Mouse (Mus musculus) CH12F3 (cell line): ENCODE data around the gene 1700030K09Rik.

Source experiments
- in situ Hi-C: fragments of 300-500 bp; cut with MboI; formaldehyde crosslinking; loops from 2 replicates; pipeline ENCODE4 v1.14.3; 2020; ENCODE audit warnings: low sequenced_read_pairs

The 1700030K09Rik gene

DNA sequence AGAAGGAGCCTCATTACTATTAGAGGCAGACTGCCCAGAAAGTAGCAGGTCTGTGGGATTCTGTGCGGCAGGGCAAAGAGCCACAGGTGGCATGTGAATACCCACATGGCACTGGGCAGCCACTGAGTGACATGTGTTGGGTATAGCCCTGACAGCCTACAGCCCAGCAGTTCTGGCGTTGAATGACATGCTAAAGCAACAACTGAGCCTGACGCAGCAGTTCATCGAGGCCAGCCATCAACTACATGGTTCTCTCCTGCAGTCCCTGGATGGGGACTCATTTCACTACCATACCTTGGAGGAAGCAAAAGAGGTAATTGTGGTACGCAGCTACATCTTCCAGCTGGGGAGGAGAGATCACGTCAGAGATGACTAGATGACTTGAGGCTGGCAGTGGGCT lies 14.8 kb downstream of the 1700030K09Rik start:
- in situ Hi-C loops, result no loop called here

DNA sequence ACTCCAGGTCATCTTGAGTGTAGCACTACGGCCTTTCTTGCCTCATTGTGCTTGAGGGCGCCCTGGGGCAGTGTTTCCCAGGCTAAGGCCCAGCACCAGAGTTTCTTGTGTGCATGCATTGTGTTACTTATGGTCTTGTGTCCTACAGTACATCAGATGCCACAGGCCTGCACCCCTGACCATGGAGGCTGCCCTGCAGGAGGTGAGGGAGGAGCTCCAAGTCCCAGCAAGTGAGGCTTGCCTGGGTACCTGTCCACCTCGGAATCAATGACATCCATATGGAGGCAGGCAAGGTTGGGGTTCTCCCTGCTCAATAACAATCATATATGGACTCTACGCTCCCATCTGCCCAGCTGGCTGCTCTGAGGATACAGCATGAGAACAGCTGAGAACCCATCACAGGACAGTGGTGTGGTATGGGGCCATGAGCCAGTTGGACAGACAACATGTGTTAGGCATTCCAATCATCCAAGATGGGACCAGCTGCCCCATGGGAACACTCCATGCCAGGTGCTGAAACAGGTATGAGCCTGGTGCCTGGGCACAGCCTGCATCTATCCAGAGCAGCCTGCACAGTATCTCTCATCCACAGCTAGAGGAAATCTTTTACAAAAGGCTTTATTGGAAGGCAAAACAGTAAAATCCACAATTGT lies 16.3 kb downstream of the 1700030K09Rik start:
- in situ Hi-C loops, result no loop called here

GRCm38 (mm10) chr8:72464211-72464610 lies 20.5 kb downstream of the 1700030K09Rik start:
- in situ Hi-C loops, result no loop called here

GRCm38 (mm10) chr8:72469243-72469642 lies 25.6 kb downstream of the 1700030K09Rik start:
- in situ Hi-C loops, result no loop called here

DNA sequence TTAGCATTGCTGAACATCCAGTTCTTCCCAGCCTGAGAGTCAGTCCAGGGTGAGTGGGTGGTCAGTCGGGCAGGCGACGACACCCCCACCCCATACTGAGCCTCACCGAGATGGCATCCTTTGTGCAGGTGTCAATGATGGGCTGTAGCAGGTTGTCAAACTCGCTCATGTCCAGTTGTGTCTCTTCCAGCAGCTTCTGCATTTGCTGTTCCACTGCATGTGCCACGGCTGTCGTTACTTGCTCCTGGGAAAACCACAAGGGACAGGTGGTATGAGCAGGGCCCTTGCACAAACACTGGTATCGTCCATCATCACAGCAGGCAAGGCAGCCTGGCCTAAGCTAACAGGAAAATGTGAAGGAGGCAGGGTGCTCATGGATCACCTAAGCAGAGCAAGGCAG lies 26.3 kb downstream of the 1700030K09Rik start:
- in situ Hi-C loops, result no loop called here

DNA sequence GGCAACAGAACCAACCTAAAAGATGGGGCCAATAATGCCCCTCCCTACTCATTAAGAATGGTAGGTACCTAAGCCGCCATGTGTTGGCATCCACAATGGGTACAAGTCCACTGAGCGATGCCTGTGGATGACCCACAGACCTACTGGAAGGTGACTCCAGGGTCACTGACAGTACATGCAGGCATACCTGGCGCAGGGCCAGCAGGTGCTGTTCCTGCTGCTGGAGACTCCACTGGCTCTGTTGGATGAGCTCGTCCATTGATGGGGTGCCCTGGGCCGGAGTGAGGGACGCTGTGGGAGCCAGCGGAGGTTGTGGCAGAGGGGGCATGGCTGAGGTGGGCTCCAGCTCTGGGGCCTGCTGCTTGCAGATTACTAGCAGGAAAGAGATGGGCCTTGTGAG lies 27.0 kb downstream of the 1700030K09Rik start:
- in situ Hi-C loops, result no loop called here

GRCm38 (mm10) chr8:72474826-72475546 lies 31.3 kb downstream of the 1700030K09Rik start, which contains the start of gene Cherp:
Gene Cherp (minus strand): TSS chr8:72475226.
- in situ Hi-C loops, result no loop called here

DNA sequence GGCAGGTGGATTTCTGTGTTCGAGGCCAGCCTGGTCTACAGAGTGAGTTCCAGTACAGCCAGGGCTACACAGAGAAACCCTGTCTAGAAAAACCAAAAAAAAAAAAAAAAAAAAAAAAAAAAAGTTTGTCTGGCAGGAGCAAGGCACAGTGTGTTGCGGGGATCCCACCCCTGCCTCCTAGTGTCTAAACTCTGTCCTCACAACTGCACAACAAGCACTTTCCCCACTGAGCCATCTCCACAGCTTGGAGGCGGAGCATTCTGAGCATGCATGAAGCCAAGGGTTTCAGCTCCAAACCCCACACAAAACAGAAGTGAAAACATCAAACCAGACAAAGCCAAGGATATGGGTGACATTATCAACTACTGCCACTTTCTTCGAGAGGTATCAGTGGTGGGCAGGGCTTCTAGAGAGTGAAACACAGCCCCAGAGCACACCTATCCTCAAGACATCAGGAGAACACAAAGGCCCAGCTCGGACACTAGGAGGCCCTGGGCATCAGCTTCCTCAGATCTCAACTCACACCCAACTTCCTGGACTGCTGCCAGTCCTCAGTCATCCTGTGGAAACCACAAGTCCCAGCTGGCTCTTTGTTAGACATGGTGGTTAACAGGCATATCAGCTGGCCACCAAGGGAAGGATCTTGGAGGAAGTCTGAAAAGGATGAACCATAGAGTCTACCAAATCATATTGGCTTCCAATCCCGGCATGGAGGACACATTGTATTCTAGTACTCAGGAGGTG lies 41.9 kb downstream of the 1700030K09Rik start:
- in situ Hi-C loops, result no loop called here

GRCm38 (mm10) chr8:72487014-72487413 lies 43.3 kb downstream of the 1700030K09Rik start:
- in situ Hi-C loops, result no loop called here

GRCm38 (mm10) chr8:72491017-72491416 lies 47.3 kb downstream of the 1700030K09Rik start:
- in situ Hi-C loops, result no loop called here

DNA sequence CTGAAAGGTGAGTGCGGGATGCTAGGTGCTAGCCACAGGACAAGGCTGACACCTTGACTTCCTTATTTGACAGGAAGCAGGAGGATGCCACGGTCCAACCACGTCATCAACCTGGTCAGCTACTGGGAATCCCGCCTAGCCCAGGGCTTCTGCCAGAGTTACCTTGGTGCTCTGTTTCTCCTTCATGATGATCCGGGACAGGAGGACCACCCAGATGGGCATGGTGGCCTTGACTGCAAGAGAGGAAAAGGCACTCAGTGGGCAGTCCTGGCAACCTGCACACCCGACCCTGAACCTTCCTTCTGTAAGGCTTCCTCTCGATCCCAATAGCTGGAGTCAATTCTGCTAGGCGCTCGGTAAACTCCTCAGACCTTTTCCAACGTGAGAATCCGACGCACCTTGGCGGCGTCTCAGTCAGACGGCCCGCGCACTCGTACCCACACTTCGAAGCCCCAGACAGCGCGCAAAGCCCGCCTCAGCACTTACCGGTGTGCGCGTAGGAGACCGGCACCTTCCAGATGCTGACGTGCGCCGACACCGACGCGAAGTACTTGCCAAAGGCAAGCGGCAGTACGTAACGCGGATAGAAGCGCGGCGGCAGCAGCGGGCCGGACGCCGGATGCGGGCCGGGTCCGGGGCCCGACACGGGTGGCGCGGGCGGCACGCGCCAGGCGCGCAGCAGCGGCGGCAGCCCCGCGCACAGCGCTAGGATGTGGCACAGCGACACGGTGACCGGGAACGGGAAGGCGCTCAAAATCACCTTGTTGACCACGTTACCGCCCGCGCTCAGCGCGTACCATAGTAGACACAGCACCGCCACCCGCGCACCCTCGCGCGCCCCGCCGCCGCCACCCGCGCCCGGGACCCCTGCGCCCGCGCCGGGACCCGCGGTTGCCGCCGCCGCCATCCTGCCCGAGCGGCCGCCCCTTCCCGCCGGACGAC lies 48.3 kb downstream of the 1700030K09Rik start, which contains the start of gene Slc35e1:
Slc35e1 (minus strand) TSS at position 935 of the 942 bp plus-strand sequence.
- in situ Hi-C loops, result no loop called here

DNA sequence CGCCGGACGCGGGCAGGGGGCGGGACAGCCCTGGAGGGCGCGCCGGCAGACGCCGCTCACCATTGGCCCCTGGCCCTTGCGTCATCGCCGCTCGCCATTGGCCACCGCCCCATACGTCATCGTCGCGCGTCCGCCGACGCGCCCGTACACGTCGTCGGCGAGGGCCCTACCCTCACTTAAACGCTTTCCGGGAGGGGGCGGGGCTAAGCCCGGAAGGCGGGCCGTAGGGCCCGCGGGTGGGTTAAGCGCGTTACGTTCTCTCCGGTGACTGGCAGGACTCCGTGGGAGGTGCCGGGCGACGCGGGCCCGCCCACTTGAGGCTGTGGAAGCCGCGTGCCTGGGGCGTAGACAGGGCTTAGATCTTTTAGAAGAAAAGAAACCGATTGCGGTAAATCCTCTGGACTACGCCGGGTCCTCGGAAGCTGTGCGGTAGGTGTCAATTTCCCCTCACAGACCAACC lies 49.0 kb downstream of the 1700030K09Rik start:
- in situ Hi-C loops, result no loop called here

DNA sequence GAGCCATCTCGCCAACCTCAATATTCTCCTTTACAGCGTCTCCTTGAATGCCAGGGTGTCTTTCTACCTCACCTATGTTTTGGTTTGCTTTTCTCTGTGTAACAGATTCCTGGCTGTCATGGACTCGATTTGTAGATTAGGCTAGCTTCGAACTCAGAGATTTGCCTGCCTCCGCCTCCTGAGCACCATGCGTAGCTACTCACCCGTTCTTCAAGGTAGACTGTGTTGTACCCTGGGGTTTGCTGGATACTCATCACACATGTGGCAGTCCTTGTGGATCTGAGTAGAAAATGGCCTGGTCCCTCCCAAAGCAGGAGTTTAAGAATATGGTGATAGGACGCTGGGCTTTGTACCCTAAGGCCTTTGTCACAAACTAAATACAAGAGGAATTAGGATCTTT lies 49.7 kb downstream of the 1700030K09Rik start:
- in situ Hi-C loops, result no loop called here

GRCm38 (mm10) chr8:72495411-72496111 lies 51.9 kb downstream of the 1700030K09Rik start:
- in situ Hi-C loops, result no loop called here

- in situ Hi-C loops, result no loop called here
These were observed 52.5 kb downstream of the 1700030K09Rik start for GRCm38 (mm10) chr8:72496217-72496616.

GRCm38 (mm10) chr8:72497911-72498310 lies 54.2 kb downstream of the 1700030K09Rik start:
- in situ Hi-C loops, result no loop called here

- in situ Hi-C loops, result no loop called here
These were observed 54.8 kb downstream of the 1700030K09Rik start for GRCm38 (mm10) chr8:72498527-72498926.

DNA sequence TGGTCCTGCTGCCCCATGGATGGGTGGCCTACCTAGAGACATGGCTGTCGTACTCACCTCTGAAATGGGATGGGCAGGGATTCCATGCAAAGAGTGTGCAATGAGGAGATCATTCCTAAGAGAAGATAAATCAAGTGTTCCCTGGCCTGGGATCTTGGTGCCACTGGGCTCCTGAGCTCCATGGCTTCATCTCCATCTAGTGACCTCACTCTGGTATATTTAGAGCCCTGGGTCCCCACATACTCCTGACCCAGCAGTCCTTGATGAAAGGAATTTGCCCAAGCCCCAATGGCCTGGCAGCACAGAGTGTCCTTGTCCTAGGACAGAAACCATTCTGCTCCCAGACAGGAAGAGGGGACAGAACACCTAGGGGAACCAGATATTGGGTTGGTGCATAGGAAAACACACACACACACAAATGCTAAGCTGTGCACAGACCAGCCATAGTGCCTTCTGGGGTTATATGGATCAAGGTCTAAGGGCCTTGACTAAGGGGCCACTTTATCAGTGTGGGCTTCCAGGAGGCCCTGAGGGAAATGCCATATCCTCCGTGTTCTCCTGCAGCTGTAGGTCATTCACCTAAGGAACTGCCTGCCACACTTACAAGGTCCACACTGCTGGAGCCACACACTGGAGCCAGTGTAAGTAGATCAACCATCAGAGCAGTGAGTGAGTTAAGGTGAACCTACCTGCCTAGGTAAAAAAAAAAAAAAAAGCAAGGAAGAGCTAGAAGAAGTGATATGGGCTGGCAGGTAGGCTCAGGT lies 56.0 kb downstream of the 1700030K09Rik start:
- in situ Hi-C loops, result no loop called here

GRCm38 (mm10) chr8:72500521-72500931 lies 56.8 kb downstream of the 1700030K09Rik start:
- in situ Hi-C loops, result no loop called here
